Mouse (Mus musculus): ENCODE results near the gene Gnai2. TPM values are rescaled to one million over a fixed set of nuclear protein-coding genes. Genes with fewer than 3 reads are reported as not detected.

The Gnai2 gene
- polyA plus RNA-seq, 1 experiment from 2014 or later, result 397 TPM

DNA sequence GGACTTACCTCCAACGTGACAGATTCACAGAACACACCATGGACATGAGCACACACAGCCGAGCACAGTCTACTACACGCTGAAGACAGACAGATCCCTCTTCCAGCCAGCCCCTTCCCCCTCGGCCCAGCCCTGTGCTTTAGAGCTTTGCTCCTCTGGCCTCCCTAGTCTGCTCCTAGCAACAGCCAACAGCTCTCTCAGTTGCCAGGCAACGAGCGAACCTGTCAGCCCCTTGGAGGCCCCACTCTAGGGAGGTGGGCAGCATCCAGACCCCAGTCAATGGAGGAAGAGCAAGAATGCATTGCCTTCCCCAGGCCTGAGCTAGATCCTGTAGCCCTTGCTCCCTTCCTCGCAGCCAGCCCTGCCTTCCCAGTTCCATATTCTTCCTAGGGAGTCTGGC is 1.9 kb upstream of the Gnai2 start:
- no peak overlapping the region; the same call in 1 of the 2 replicates for H3K4me3 ChIP-seq
- H3K36me3 ChIP-seq (ENCODE audit: poor library complexity, severe bottlenecking), result no peaks in the 10 kb centered on the region
- no peaks in the 10 kb centered on the region for H3K27me3 ChIP-seq
- peak overlapping the region; percentile 31 for H3K4me2 ChIP-seq
- H3K27ac ChIP-seq, result peak overlapping the region; percentile 89
- peak; percentile 41 for ATAC-seq
- no peaks in the 10 kb centered on the region for H3K9me3 ChIP-seq (replicated peaks)
- 2% methylated on average over 7 of the region's 7 CpGs for WGBS
- peak overlapping the region; percentile 48 for H3K9ac ChIP-seq
- H3K4me1 ChIP-seq, result peaks cover 68% of the 10 kb centered on the region

DNA sequence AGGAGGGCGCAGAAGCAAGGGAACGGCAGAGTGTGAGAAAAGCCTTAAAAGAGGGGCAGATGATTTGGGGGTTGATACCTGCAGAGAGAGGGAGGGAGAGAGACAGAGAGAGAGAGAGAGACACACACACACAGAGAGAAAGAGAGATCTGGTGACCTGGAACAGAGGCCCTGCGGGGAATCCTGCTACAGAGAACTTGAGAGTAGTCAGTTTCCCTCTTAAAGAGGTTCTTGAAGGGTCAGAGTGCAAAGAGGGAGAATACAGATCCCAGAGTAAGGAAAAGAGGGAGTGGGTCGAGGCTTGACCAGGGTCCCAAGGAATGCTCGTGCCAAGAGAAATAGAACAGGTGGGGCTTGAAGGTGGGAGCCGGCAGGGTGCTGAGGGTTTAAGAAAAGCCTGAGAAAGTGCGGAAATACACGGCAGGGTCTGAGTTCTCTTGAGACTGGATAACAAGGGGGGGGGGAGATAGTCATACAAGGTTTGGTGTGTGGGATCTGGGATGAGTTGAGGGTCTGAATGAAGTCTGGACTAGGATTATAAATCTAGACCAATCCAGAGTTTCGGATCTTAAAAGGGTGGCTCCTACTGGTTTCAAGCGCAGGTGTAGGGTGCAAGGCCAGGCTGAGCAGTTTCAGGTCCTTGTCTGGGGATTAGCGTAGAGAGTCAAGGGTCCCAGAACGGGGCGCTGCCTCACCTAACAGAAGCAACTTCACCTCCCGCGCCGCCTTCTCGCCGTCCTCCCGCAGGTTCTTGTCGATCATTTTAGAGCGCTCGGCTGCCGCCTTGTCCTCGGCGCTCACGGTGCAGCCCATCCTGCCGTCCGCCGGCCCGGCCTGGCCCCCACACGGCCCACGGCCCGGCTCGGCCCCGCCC is 525 bp downstream of the Gnai2 start:
- under 1% methylated on average over 35 of the region's 35 CpGs for WGBS
- H3K36me3 ChIP-seq (ENCODE audit: poor library complexity, severe bottlenecking), result no peaks in the 10 kb centered on the region
- H3K4me3 ChIP-seq, result peak overlapping the region; percentile 87
- no peaks in the 10 kb centered on the region for H3K9me3 ChIP-seq (replicated peaks)
- peaks cover 73% of the 10 kb centered on the region for H3K4me1 ChIP-seq
- ATAC-seq, result peak; percentile 2
- peak overlapping the region; percentile 93 for H3K9ac ChIP-seq
- H3K27ac ChIP-seq, result peak overlapping the region; percentile 99
- H3K27me3 ChIP-seq, result no peaks in the 10 kb centered on the region
- H3K4me2 ChIP-seq, result peak overlapping the region; percentile 99

DNA sequence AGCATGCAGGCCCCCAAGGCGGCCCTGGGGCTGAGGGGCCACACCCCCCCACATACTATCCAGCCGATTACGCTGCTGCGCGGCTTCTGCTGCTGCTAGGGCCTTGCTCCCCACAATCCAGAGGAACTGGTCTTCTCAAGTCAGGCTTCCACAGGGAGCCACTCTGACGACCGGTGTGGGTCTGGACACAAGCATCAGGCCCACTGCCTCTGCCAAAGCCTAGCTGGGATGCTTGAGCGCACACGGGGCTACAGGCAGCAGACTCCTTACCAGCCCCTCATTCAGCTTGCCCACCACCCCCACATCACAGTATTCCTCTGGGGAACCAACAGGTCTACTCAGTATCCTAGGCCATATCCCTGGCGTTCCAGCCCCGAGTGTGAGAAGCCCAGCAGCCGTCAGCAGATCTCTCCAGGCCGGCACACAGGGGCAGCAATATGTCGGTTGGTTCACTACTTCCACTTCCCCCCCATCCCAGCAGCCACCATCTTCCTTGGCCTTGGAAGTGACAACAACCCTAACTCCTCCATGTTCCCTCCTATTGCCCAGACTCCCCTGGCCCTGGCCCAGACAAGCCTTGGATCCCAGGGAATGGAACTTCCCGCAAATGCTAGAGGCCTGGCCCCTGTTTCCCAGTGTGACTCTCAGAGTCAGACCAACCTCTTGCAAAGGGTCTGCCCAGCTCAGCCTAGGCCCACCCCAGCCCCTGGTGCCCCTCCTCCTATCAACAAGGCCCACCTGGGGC is 1.3 kb downstream of the Gnai2 start:
- peak overlapping the region; percentile 99 for H3K27ac ChIP-seq
- 0% methylated on average over 15 of the region's 15 CpGs for WGBS
- peaks cover 81% of the 10 kb centered on the region for H3K4me1 ChIP-seq
- peak overlapping the region; percentile 93 for H3K9ac ChIP-seq
- ATAC-seq, result no peak
- no peaks in the 10 kb centered on the region for H3K9me3 ChIP-seq (replicated peaks)
- H3K27me3 ChIP-seq, result no peaks in the 10 kb centered on the region
- H3K4me3 ChIP-seq, result peak overlapping the region; percentile 87
- H3K36me3 ChIP-seq (ENCODE audit: poor library complexity, severe bottlenecking), result no peaks in the 10 kb centered on the region
- H3K4me2 ChIP-seq, result peak overlapping the region; percentile 99

DNA sequence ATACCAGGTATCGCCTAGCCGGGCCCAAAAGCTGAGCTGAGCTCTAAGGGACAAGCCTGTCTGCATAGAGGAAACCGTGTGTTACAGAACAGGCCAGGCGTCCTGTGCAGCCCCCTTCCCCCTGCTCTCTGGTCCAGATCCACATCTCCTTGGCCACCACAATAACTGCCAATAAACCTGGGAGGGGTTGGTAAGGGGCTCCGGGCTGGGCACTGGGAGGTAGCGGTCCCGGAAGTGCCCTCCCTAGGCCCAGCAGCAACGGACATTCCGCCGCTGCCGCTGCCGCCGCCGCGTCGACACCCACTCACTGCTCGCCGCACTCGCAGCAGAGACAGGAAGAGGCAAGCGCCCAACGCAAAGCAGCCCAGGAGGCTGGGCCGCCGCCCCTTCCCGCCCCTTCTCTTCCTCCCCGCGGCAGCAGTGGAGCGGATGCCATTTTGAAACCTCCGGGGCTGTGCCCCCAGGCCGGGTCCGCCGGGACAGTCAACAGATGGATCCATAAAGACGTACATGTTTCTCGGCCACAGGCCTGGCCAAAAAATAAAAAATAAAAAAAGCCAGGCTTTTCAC is 2.0 kb downstream of the Gnai2 start:
- WGBS, result 1% methylated on average over 32 of the region's 33 CpGs
- peak; percentile 16; the same call in 1 of the 2 replicates for ATAC-seq
- Histone ChIP-seq H3K27ac (peak overlapping the region; percentile 99), H3K9ac (peak overlapping the region; percentile 93), H3K4me3 (peak overlapping the region; percentile 87), H3K4me1 (peaks cover 88% of the 10 kb centered on the region), H3K9me3 (replicated peaks) (no peaks in the 10 kb centered on the region), H3K36me3 (ENCODE audit: poor library complexity, severe bottlenecking) (no peaks in the 10 kb centered on the region), H3K4me2 (peak overlapping the region; percentile 99), H3K27me3 (no peaks in the 10 kb centered on the region)

DNA sequence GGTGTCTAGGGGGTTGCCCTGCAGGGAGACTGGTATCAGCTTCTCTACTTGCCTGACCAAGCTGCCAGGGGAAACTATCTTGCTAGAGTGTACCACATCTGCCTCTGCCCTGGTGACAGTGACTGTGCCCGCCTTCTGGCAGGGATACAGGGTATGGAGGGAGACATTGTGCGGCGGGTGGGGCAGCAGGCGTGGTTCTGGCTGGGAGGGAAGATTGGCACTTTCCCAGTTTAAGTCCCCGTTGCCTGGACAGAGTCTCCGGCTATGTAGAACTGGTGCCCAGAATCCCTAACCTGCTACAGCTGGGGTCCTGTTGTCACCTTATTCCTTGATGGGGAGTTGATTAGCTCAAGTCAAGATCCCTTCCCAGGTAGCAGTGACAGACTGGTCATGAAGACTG is 2.7 kb downstream of the Gnai2 start:
- H3K9me3 ChIP-seq (replicated peaks), result no peaks in the 10 kb centered on the region
- ATAC-seq, result no peak
- H3K36me3 ChIP-seq (ENCODE audit: poor library complexity, severe bottlenecking), result no peaks in the 10 kb centered on the region; the same call in 1 of the 2 replicates
- H3K27ac ChIP-seq, result peak overlapping the region; percentile 99
- peaks cover 90% of the 10 kb centered on the region for H3K4me1 ChIP-seq
- 6% methylated on average over 6 of the region's 6 CpGs for WGBS
- peak overlapping the region; percentile 99 for H3K4me2 ChIP-seq
- peak overlapping the region; percentile 87 for H3K4me3 ChIP-seq
- peak overlapping the region; percentile 93 for H3K9ac ChIP-seq
- no peaks in the 10 kb centered on the region for H3K27me3 ChIP-seq

DNA sequence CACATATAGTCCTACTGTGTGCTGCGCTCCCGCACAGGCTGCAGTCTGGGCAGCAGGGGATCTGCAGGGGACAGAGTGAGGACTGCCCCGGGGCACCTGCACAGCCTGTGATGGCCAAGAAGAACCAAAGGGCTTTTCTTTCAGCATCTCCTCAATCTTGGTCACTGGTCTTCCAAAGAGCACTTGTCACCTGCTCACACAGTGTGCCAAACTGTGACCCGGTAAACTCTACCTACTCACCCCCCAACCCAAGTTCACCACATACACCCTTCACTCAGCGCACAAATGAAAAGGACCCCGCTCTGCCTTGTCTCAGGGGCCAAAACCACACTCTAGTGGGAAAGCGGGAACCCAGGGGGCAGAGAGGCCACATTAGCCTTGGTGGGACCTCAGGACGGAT is 3.3 kb downstream of the Gnai2 start:
- Histone ChIP-seq H3K27me3 (no peaks in the 10 kb centered on the region), H3K4me2 (peak overlapping the region; percentile 99), H3K9ac (peak overlapping the region; percentile 93), H3K4me1 (peaks cover 90% of the 10 kb centered on the region), H3K9me3 (replicated peaks) (no peaks in the 10 kb centered on the region), H3K4me3 (peak overlapping the region; percentile 87), H3K36me3 (ENCODE audit: poor library complexity, severe bottlenecking) (no peaks in the 10 kb centered on the region; the same call in 1 of the 2 replicates), H3K27ac (peak overlapping the region; percentile 99)
- ATAC-seq, result no peak
- WGBS, result 53% methylated on average over 8 of the region's 8 CpGs

DNA sequence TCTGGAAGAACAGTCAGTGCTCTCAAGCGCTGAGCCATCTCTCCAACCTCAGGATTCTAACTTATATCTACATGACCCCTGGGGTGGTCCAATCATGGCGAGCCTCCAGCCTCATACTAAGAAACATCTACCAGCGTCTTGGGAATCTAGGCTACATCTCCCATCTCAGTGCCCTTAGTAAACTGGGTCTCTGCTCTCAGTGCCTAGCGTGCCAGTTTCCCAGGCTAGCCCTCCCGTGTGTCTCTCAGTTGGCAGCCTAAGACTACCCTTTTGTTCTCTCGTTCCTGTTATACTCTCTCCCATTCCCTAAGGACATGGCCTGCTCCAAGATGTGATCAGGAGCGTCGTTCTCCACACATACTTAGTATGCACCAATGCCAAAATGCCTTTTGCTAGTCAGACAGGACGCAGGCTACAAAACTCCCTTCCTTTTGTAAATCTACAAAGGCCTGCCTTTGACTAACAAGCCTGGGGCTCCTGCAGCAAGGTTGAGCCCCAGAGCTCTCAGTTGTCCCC is 3.8 kb downstream of the Gnai2 start:
- H3K4me2 ChIP-seq, result peak overlapping the region; percentile 99
- peak overlapping the region; percentile 99 for H3K27ac ChIP-seq
- WGBS, result 23% methylated on average over 9 of the region's 9 CpGs
- peak overlapping the region; percentile 87 for H3K4me3 ChIP-seq
- no peaks in the 10 kb centered on the region; the same call in 1 of the 2 replicates for H3K36me3 ChIP-seq (ENCODE audit: poor library complexity, severe bottlenecking)
- peaks cover 91% of the 10 kb centered on the region for H3K4me1 ChIP-seq
- no peak for ATAC-seq
- no peaks in the 10 kb centered on the region for H3K27me3 ChIP-seq
- H3K9ac ChIP-seq, result peak overlapping the region; percentile 93
- no peaks in the 10 kb centered on the region for H3K9me3 ChIP-seq (replicated peaks)

DNA sequence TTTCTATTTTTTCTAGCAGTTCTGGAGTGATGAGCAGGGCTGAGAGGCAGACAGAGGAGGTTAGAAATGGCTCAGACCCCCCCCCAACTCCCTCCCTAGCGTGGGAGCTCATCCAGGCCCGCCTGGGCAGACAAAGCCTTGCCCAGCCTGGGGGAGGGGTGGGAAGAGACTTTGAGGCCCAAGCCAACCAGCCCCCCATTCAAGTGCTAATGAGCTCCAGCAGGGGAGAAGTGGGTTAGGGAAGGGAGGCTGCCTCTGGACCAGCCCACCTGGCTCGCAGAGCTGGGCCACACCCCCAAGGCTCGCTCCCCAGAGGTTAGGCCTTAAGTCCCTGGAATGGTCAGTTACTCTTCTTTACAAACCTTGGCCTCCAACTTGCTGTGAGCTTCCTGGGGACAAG is 4.6 kb downstream of the Gnai2 start:
- no peaks in the 10 kb centered on the region for H3K27me3 ChIP-seq
- peak overlapping the region; percentile 99 for H3K4me2 ChIP-seq
- peak overlapping the region; percentile 99 for H3K27ac ChIP-seq
- WGBS, result 2% methylated on average over 4 of the region's 4 CpGs
- ATAC-seq, result peak; percentile 14
- H3K4me1 ChIP-seq, result peaks cover 91% of the 10 kb centered on the region
- H3K36me3 ChIP-seq (ENCODE audit: poor library complexity, severe bottlenecking), result peaks cover 2% of the 10 kb centered on the region
- peak overlapping the region; percentile 67 for H3K9ac ChIP-seq
- H3K9me3 ChIP-seq (replicated peaks), result no peaks in the 10 kb centered on the region
- peak overlapping the region; percentile 26 for H3K4me3 ChIP-seq

DNA sequence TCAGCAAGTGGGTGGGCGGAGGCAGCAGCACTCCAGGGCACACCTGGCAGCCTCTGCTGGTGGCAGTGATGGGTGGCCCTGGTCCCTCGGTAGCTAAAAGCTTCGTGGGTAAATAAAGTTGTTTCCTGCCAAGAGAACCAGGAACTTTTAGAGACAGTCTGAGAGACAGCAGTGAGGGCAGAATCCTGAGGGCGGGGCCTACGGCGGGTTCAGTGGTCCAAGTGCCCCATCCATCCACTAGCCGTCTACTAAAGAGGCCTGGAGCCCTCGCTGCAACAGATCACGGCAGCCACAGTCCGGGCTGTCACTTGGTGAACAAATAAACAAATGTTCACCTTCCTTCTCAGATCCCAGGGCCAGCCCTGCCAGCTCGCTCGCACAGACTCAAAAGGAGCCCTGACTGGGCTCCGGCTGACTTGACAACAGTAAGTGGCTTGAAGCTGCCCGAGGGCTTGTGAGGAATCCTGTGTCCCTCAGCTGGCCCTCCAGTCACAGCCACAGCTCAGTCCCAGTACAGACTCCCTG is 5.2 kb downstream of the Gnai2 start:
- H3K27ac ChIP-seq, result peak overlapping the region; percentile 99
- H3K9me3 ChIP-seq (replicated peaks), result no peaks in the 10 kb centered on the region
- peaks cover 95% of the 10 kb centered on the region for H3K4me1 ChIP-seq
- peak; percentile 1; the same call in 1 of the 2 replicates for ATAC-seq
- 3% methylated on average over 14 of the region's 14 CpGs for WGBS
- H3K4me3 ChIP-seq, result peak overlapping the region; percentile 26
- peak overlapping the region; percentile 99 for H3K4me2 ChIP-seq
- H3K9ac ChIP-seq, result peak overlapping the region; percentile 67
- H3K36me3 ChIP-seq (ENCODE audit: poor library complexity, severe bottlenecking), result peaks cover 9% of the 10 kb centered on the region
- H3K27me3 ChIP-seq, result no peaks in the 10 kb centered on the region

DNA sequence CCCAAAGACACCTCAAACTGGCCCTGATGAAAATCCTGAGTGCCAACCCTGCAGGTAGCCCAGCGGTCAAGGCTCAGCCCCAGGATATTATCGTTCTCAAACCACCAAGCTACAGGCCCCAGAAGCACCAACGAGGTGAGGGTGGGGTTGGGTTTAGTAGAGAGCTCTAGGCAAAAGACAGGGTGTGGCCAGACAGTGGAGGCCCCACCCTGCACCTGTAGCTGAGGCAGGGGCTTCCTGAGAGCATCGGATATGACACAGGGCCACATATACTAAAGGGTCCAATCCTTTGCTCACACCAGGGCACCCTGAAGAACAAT is 5.8 kb downstream of the Gnai2 start:
- peak overlapping the region; percentile 99 for H3K4me2 ChIP-seq
- H3K4me1 ChIP-seq, result peaks cover 97% of the 10 kb centered on the region
- H3K27me3 ChIP-seq, result no peaks in the 10 kb centered on the region
- H3K27ac ChIP-seq, result peak overlapping the region; percentile 99
- ATAC-seq, result no peak
- H3K36me3 ChIP-seq (ENCODE audit: poor library complexity, severe bottlenecking), result peaks cover 14% of the 10 kb centered on the region
- H3K4me3 ChIP-seq, result peak overlapping the region; percentile 26
- no peaks in the 10 kb centered on the region for H3K9me3 ChIP-seq (replicated peaks)
- WGBS, result 14% methylated on average over 4 of the region's 4 CpGs
- peak overlapping the region; percentile 67 for H3K9ac ChIP-seq

DNA sequence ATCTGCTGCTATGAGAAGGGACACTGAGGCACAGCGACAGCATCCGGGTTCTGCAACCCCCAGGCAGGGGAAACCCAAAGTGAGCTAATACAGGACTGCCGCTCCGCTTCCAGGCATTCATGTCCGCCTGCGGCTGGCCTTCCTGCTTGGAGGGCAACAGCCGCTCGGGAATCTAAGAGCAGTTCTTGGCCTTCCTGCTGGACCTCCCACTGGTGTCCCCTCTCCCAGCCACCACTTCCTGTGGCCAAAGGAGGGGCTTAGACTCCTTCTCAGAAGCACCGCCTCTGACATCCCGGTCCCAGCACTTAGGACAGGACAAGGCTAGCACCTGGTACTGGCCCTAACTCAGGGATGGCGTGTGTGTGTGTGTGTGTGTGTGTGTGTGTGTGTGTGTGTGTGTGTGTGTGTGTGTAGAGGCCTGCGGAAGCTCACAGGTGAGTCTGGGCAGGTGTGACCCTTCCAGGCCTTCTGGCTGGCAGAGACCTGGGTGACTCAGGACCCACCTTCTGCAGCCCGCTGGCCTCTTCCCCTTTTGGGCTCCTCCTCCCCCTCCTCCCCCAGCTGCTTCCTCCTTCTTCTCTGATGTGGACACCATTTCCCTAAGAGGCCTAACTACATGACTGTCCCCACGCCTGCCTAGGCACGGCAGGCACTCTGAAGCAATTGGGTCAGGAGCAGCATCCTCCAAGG is 6.3 kb downstream of the Gnai2 start:
- 37% methylated on average over 14 of the region's 15 CpGs for WGBS
- Histone ChIP-seq H3K27me3 (no peaks in the 10 kb centered on the region), H3K9ac (peak overlapping the region; percentile 67), H3K4me1 (peaks cover 96% of the 10 kb centered on the region), H3K4me2 (peak overlapping the region; percentile 99), H3K4me3 (peak overlapping the region; percentile 26; the same call in 1 of the 2 replicates), H3K9me3 (replicated peaks) (no peaks in the 10 kb centered on the region), H3K36me3 (ENCODE audit: poor library complexity, severe bottlenecking) (peaks cover 19% of the 10 kb centered on the region), H3K27ac (peak overlapping the region; percentile 99)
- ATAC-seq, result no peak
